Mouse (Mus musculus) c-Kit-negative CD71-positive TER-119-positive erythroid progenitor cells, embryonic 14.5 days (primary cell): Measurements from ENCODE around the gene Sgsm2.

Source experiments
- DNase-seq: peaks from one replicate; pipeline ENCODE4 v3.0.0-alpha.2; 2013; ENCODE audit warnings: low read depth, low spot score

Gene Sgsm2

GRCm38 (mm10) chr11:74841366-74841765 is 55.5 kb downstream of the Sgsm2 start:
- no peak for DNase-seq

- DNase-seq, result no peak
Observed at GRCm38 (mm10) chr11:74840739-74841138, 56.1 kb downstream of the Sgsm2 start.

- no peak for DNase-seq
Observed at GRCm38 (mm10) chr11:74839860-74840715, 56.8 kb downstream of the Sgsm2 start.

GRCm38 (mm10) chr11:74838971-74839370 is 57.9 kb downstream of the Sgsm2 start:
- peak; percentile 74 for DNase-seq

DNA sequence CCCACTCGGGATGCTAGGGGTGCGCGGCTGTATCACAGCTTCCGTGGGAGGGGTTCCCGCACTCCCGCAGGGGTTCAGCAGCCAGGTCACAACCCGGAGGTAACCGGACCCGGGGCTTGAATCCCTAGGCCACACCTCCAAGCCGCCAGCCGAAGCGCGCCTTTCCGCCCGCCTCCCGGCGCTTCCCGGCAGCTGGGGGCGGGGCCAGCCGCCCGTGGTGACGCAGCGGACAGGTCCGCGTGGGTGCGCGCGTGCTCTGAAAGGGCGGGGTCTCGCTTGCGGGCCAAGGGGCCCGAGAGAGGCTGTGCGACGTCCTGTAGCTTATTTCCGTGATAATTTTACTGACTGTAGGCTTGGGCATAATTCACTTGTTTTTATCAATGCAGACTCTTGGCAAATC is 58.4 kb downstream of the Sgsm2 start:
- peak; percentile 92 for DNase-seq

DNA sequence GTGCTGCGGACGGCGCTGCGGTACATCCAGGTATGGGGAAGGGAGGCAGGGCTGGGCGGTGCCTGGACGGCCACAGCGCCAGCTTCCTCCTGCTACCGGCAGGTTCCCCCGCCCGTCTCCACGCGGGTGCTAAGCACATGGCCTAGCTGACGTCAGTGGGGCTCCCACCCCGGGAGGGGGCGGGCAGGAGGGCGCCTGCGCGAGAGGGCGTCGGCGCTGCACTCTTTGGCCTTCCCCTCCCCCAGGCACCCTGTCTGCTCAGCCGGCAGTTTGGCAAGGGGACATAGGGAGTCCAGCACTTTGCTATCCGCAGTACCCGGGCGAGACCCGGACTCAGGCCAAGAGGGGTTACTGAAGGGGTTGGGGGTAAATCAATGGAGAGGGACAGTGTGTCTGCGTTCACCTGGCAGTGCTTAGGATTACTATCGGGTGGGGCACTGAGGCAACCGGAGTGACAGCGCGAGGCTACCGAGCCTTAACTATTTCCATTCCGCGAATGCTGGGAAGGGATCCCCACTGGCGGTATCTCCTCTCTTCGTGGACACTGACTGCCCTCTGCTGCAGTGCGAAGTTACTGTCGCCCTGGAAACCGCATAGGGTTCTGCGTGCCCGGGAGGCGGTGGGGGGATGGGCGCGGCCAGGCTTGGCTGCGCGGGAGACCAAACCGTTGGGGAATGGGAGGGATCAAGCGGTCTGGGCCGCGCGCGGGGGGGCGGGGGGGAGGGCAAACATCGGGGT is 59.0 kb downstream of the Sgsm2 start:
- DNase-seq, result peak; percentile 83

DNA sequence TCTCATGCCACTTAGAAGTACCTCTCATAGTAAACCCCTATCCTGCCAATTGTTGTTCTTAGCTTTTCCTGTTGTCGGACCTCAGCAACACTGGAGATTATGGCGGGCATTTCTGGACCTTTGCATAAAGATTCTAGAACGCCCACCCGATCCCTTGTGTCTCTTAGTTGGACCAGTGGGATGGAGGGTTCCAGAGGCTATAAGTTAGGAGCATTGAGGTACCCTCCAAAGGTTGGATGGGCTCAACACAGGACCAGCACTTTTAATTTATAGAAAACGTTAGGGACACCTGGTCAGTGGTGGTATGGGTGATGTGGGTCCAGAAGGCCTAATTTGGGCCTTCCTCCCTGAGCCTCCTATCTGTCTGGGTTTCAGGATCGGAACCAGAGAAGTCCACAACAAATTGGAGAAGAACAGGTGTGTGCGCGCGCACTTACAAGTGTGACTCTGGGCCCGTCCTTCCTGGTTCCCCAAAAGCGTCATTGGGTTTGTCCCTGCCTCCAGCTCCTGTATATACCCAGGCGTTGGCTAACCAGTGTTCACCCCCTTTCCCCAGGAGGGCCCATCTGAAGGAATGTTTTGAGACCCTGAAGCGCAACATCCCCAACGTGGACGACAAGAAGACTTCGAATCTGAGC is 59.7 kb downstream of the Sgsm2 start:
- no peak for DNase-seq

DNA sequence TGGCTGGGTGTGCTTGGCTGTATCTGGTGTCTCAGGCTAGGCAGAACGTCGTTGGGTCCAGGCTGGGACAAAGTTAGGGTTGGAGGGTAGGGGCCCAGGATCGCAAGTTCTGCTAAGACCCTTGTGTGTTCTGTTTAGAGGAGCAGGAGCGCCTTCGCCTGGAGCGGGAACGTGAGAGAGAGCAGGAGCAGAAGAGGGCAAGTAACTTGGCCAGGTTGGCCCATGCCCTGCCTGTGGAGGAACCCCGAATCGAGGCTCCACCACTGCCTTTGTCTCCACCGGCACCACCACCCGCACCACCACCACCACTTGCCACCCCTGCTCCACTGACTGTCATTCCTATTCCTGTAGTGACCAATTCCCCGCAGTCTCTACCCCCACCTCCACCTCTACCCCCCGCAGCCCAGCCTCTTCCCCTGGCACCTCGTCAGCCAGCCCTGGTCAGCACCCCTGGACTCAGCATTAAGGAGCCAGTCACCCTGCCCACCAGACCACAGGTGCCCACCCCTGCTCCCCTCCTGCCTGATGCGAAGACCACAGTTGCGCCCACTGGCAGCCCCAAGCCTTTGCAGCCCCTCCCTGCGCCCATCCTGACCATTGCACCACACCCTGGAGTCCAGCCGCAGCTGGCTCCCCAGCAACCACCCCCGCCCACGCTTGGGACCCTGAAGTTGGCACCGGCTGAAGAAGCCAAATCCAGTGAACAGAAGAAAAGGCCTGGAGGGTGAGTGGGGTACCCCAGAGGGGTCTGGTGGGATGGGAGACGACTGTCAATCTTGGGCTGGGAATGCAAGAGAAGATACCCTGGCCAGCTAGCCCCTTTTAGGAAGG is 60.4 kb downstream of the Sgsm2 start:
- DNase-seq, result no peak

DNA sequence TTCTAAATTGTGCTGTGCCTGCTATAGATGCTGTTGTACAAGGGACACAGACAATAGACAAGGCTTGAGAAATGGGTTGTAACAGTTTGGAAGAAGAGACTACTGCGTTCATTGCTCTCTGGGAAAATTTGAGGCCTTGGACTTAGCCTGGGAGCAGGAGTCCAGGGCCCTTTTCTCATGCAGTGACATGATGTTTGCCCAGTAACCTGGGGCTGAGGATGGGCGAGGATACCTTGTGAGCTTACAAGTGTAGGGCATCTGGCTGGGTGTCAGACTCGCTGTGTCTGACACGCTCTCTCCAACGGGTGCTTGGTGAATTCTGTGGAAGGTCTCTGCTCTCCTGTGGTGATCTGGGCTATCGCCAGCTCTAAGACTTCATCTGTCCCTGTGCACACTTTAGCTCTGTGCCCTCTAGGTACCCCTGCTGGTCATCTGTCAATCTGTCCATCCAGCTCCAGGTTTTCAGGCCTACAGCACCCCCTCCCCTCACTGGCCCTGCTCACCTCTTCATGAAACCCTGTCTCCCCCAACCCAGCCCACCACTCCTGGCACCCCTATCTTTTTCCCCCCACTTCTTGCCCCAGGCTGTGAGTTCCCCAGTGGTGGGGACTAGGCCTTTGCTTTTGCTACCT is 61.2 kb downstream of the Sgsm2 start:
- no peak for DNase-seq

- DNase-seq, result no peak
Observed at GRCm38 (mm10) chr11:74834650-74835277, 62.1 kb downstream of the Sgsm2 start.

- no peak for DNase-seq
Observed at GRCm38 (mm10) chr11:74834359-74834638, 62.6 kb downstream of the Sgsm2 start.

DNA sequence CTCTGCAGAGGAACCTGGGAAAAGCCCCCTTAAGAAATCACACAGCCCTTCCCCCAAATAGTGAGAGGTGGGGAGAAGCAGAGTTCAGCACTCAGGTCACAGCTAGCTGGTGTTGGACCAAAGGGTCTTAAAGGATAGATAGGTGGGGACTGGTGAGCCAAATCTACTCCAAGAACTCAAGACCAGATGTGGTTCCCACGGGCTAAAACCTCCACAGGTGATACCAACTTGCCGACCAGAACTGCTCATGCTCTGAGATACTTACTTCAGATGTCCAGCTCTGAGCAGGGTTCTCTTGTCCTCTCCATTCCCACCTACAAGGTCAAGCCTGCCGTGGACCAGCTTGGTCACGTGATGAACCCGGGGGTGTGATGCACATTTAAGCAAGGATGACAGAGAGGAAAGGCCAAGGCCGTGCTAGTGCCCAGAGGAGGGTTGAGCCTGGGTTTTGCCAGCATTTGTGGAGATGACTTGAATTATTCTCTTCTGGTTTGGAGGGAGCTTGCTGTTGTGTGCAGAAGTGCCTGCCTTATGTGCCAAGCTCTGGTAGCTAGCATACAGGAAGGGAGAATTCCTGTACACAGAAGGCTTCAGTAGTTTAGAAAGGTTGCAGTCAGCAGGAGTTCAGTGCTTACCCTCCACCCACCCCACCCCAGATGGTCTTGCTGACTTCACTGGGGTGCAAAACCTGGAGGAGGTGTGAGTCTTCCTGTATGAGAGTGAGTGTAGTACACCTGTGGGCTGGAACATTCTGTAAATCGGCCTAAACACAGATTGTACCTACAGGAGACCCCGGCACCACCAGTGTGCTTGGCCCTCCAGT is 63.1 kb downstream of the Sgsm2 start:
- DNase-seq, result no peak

DNA sequence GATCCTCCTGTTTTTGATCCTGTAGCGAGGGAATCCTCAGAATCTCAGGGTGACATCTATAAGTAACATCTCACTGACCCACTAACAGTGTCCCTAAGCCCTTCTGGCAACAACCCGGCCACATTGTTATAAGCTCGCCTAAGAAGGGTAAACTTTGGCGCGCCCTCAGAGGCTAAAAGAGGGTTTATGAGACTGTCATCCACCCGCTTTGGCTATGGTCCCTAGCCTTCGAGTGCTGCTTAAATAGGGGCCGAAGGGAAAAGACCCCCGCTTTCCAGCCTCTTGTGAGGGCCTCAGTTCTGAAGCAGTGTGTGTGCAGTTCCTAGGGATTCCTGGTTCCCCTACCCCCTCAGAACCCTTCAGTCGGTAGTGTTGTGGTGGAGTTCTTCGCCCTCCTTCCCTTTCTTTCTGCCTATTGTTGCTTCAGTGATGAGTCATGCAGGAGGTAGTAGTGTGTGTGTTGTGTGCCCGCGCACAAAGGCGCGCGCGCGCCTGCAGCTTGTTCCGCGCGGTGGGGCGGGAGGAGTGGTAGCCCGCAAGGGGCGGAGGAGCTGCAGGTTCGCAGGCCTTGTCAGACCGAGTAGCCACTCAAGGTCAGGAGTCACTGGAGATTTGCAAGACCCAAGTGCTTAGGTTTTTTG is 64.2 kb downstream of the Sgsm2 start:
- no peak for DNase-seq

GRCm38 (mm10) chr11:74831606-74832451 is 65.0 kb downstream of the Sgsm2 start:
- peak; percentile 88 for DNase-seq

DNA sequence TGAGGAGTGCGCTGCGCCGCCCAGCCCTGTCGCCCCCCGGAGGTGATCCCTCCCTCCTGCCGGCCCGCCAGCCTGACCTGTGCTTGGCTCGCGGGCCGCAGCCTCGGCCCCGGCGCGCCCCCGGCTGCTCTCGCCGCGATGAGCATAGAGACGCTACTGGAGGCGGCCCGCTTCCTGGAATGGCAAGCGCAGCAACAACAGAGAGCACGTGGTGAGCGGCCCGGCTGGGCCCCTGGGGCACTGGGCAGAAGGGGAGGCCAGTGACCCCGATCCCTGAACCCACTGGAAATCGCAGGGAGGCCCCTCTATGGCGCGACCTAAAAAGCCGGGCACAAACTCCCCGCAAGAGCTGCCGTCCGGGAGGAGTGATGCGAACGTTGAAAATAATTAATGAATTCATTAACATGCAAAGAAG is 65.7 kb downstream of the Sgsm2 start:
- DNase-seq, result no peak

- DNase-seq, result peak; percentile 79
Observed at GRCm38 (mm10) chr11:74830256-74831161, 66.4 kb downstream of the Sgsm2 start, which contains the start of gene Mnt. Gene Mnt (plus strand): TSS chr11:74830920.

DNA sequence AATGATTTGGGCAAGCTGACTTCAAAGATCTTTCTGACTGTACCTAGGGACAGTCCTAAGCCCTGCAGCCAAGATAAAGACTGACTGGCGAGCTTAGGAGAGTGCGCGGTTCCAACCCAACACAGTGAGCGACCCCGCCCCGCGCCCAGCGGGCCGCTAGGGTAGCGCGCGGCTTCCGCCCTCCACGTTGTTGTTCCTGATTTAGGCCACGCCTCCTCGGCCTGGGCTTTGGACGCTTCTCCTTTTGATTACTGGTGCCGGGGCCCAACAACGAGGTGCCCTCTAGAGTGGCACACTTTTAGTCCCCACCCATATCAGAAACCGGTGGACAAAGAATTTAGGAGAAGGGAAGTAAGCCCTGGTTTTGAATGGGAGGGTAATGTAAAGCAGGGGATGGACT is 67.0 kb downstream of the Sgsm2 start:
- peak; percentile 69 for DNase-seq
